Mouse (Mus musculus): Measurements from ENCODE around the gene Ccar1. TPM values are rescaled to one million over a fixed set of nuclear protein-coding genes. Genes with fewer than 3 reads are reported as not detected.
"Not testable (repeated sequence)": the region's sequence is repeated elsewhere in the genome, so short reads cannot be mapped to it uniquely, and the experiment has no call there.

The Ccar1 gene
- polyA plus RNA-seq, 1 experiment from 2014 or later, result 100 TPM

- not testable (repeated sequence) for H3K9me3 ChIP-seq; H3K4me2 ChIP-seq; H3K36me3 ChIP-seq; H3K9ac ChIP-seq; H3K27me3 ChIP-seq (replicated peaks); H3K27ac ChIP-seq; H3K4me3 ChIP-seq (replicated peaks); ATAC-seq (ENCODE audit: insufficient read depth, low FRiP score, low read depth); H3K4me1 ChIP-seq
- whole genome bisulfite sequencing, result 83% methylated on average over 8 of the region's 8 CpGs
Observed at GRCm38 (mm10) chr10:62720574-62720973, 71.5 kb downstream of the Ccar1 start.

GRCm38 (mm10) chr10:62713457-62713856, 78.6 kb downstream of the Ccar1 start:
- no peak overlapping the region for H3K4me3 ChIP-seq (replicated peaks)
- H3K4me2 ChIP-seq, result no peak overlapping the region
- H3K27ac ChIP-seq, result no peak overlapping the region
- no peaks in the 10 kb centered on the region for H3K27me3 ChIP-seq (replicated peaks)
- H3K9me3 ChIP-seq, result no peaks in the 10 kb centered on the region
- H3K9ac ChIP-seq, result no peak overlapping the region
- no peak for ATAC-seq (ENCODE audit: insufficient read depth, low FRiP score, low read depth)
- no peaks in the 10 kb centered on the region for H3K4me1 ChIP-seq
- H3K36me3 ChIP-seq, result no peaks in the 10 kb centered on the region
- WGBS, result 66% methylated on average over 10 of the region's 10 CpGs

- ATAC-seq (ENCODE audit: insufficient read depth, low FRiP score, low read depth), result no peak
- H3K27me3 ChIP-seq (replicated peaks), result no peaks in the 10 kb centered on the region
- H3K27ac ChIP-seq, result no peak overlapping the region
- no peaks in the 10 kb centered on the region for H3K9me3 ChIP-seq
- no peak overlapping the region for H3K9ac ChIP-seq
- no peaks in the 10 kb centered on the region for H3K4me1 ChIP-seq
- H3K4me3 ChIP-seq (replicated peaks), result no peak overlapping the region
- 71% methylated on average over 4 of the region's 4 CpGs for WGBS
- H3K4me2 ChIP-seq, result no peak overlapping the region
- H3K36me3 ChIP-seq, result no peaks in the 10 kb centered on the region
Observed at GRCm38 (mm10) chr10:62703579-62703978, 88.5 kb downstream of the Ccar1 start.

GRCm38 (mm10) chr10:62702436-62702835, 89.7 kb downstream of the Ccar1 start:
- Histone ChIP-seq H3K27ac (no peak overlapping the region), H3K4me3 (replicated peaks) (no peak overlapping the region), H3K36me3 (no peaks in the 10 kb centered on the region), H3K4me1 (no peaks in the 10 kb centered on the region), H3K27me3 (replicated peaks) (no peaks in the 10 kb centered on the region), H3K9ac (no peak overlapping the region), H3K9me3 (no peaks in the 10 kb centered on the region), H3K4me2 (no peak overlapping the region)
- ATAC-seq (ENCODE audit: insufficient read depth, low FRiP score, low read depth), result no peak
- WGBS, result 76% methylated on average over 4 of the region's 4 CpGs

Other genes starting within 250 kb of the Ccar1 start
- gene Kif1bp, start 213.8 kb downstream of the Ccar1 start, polyA plus RNA-seq (2015; fragmentation: Nextera tagmentation; extraction: Ambion mirVana), result 31.4 and 33.8 TPM in 2 replicates
- gene Ddx21, start 190.0 kb downstream of the Ccar1 start, polyA plus RNA-seq (2015; fragmentation: Nextera tagmentation; extraction: Ambion mirVana), result 18.9 and 20.1 TPM in 2 replicates
- gene Ddx50, start 141.1 kb downstream of the Ccar1 start, polyA plus RNA-seq (2015; fragmentation: Nextera tagmentation; extraction: Ambion mirVana), result 115 and 122 TPM in 2 replicates
- 1.5 TPM in 2 replicates for gene Stox1, start 66.2 kb downstream of the Ccar1 start, polyA plus RNA-seq (2015; fragmentation: Nextera tagmentation; extraction: Ambion mirVana)
- gene Tet1, start 116.7 kb upstream of the Ccar1 start, polyA plus RNA-seq (2015; fragmentation: Nextera tagmentation; extraction: Ambion mirVana), result 17.7 and 23.0 TPM in 2 replicates
- 12.2 and 13.4 TPM in 2 replicates for gene Slc25a16, start 128.3 kb upstream of the Ccar1 start, polyA plus RNA-seq (2015; fragmentation: Nextera tagmentation; extraction: Ambion mirVana)
- gene Dna2, start 154.7 kb upstream of the Ccar1 start, polyA plus RNA-seq (2015; fragmentation: Nextera tagmentation; extraction: Ambion mirVana), result 16.4 TPM in 2 replicates
- gene Rufy2, start 187.9 kb upstream of the Ccar1 start, polyA plus RNA-seq (2015; fragmentation: Nextera tagmentation; extraction: Ambion mirVana), result 26.6 TPM in 2 replicates
- gene Hnrnph3, start 231.9 kb upstream of the Ccar1 start, polyA plus RNA-seq (2015; fragmentation: Nextera tagmentation; extraction: Ambion mirVana), result 87.7 and 94.5 TPM in 2 replicates
- gene Pbld2, start 232.0 kb upstream of the Ccar1 start, polyA plus RNA-seq (2015; fragmentation: Nextera tagmentation; extraction: Ambion mirVana), result 4.7 and 6.5 TPM in 2 replicates

Measured in stomach, embryonic 15.5 days (tissue).